Mouse (Mus musculus): ENCODE measurements around the gene Spice1.

DNA sequence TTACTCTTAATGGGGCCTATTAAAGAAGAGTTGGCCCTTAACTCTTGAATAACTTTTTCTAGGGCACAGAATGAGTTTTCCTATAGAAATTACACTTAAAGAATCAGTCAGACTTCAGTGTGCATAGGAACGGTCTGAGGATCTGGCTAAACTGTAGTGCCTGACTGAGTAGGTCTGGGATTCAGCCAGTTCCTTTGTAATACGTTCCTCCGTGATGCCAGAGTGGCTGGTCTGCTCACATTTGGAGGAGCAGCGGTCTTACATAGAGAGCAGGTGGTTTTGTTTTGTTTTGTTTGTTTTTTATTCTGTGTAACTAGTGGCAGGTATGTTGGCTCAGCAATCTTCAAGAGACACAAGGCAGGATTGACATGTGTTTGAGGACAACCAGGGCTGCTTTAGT, 33.1 kb downstream of the Spice1 start:
- TF ChIP-seq POLR2A (IDR thresholded peaks at IDR 0.05; ENCODE audit: insufficient read depth, low read depth, low read length) (no peak), EP300 (IDR thresholded peaks at IDR 0.05; ENCODE audit: insufficient read depth, low read depth, low read length) (no peak)
